Mouse (Mus musculus) hindbrain, embryonic 13.5 days (tissue): ENCODE measurements at regions not wholly inside any gene's neighbourhood (a gene's known extent, or its start where the extent isn't known, plus 50 kb on each side); places are given as distances from the start of the nearest gene placed in this dataset.

ENCODE experiments used
- ATAC-seq: fragments of 200-750 bp; cut with Nextera tagmentation; 2 replicates; pipeline ENCODE4 v1.8.0; 2017; ENCODE audit warnings: moderate TSS enrichment; ENCODE audit not compliant: low FRiP score
- H3K27ac ChIP-seq: fragments of 300-500 bp; sonication (generic); 2 replicates; pipeline ENCODE4 v1.5.1; 2015; ENCODE audit warnings: inconsistent platforms, mild to moderate bottlenecking, moderate library complexity
- H3K27me3 ChIP-seq: fragments of 300-500 bp; sonication (generic); 2 replicates; pipeline ENCODE4 v1.6.1; 2015; ENCODE audit warnings: mild to moderate bottlenecking, inconsistent platforms
- H3K36me3 ChIP-seq: fragments of 300-500 bp; sonication (generic); 2 replicates; pipeline ENCODE4 v1.6.1; 2015; ENCODE audit warnings: mild to moderate bottlenecking, inconsistent platforms
- H3K4me1 ChIP-seq: fragments of 300-500 bp; sonication (generic); replicated peaks from 2 replicates; pipeline ENCODE4 v1.6.1; 2015; ENCODE audit warnings: inconsistent platforms
- H3K4me2 ChIP-seq: fragments of 300-500 bp; sonication (generic); 2 replicates; pipeline ENCODE4 v1.6.1; 2015; ENCODE audit warnings: inconsistent platforms, mild to moderate bottlenecking, moderate library complexity
- H3K4me3 ChIP-seq: fragments of 300-500 bp; sonication (generic); 2 replicates; pipeline ENCODE4 v1.5.1; 2015; ENCODE audit warnings: mild to moderate bottlenecking, inconsistent platforms
- H3K9ac ChIP-seq: fragments of 300-500 bp; sonication (generic); 2 replicates; pipeline ENCODE4 v1.6.1; 2015; ENCODE audit warnings: mild to moderate bottlenecking, inconsistent platforms
- H3K9me3 ChIP-seq: fragments of 300-500 bp; sonication (generic); 2 replicates; pipeline ENCODE4 v1.6.1; 2016; ENCODE audit warnings: inconsistent platforms
- WGBS: fragments of 180-500 bp; shearing (Covaris S2); methylation state at CpG from one replicate; pipeline ENCODE4 v1.1.7; 2015; 5-methylcytosine and 5-hydroxymethylcytosine counted together

DNA sequence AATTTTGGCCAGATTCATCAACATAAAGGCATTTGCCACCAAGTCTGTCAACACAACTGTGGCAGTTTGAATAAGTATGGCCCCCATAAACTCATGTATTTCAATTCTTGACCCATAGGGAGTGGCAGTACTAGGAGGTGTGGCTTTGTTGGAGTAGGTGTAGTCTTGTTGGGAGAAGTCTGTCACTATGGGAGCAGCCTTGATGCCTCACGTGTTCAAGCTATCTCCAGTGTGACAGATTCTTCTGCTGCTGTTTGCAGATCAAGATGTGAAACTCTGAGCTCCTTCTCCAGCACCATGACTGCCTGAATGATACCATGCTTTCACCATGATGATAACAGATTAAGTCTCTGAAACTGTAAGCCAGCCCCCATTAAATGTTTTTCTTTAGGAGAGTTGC lies 97.2 kb upstream of the Ndst4 start:
- no peaks in the 10 kb centered on the region for H3K36me3 ChIP-seq
- no peak overlapping the region for H3K27ac ChIP-seq
- no peak overlapping the region for H3K9ac ChIP-seq
- ATAC-seq, result no peak
- no peak overlapping the region for H3K4me2 ChIP-seq
- no peaks in the 10 kb centered on the region for H3K27me3 ChIP-seq
- H3K4me1 ChIP-seq, result no peaks in the 10 kb centered on the region
- no peaks in the 10 kb centered on the region for H3K9me3 ChIP-seq
- no peak overlapping the region for H3K4me3 ChIP-seq
- 82% methylated on average over 1 of the region's 1 CpGs for WGBS

DNA sequence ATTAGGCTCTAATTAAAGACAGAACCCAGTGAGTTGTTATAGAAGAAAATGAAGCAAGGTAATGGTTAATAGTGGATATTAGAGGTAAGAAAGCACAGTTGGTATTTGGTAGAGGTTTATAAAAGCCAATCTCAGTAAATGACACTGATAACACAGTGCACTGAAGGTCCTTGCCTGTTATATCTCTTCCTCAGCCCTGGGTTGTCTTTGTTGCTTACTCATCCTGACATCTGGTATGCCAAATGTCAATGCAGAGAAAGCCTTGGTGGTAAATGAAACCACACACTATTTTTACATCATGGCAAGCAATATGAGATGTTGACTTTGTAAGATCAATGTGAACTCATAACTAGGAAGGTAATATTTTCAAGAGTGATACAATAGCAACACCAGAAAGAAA lies 76.8 kb upstream of the Ndst4 start:
- Histone ChIP-seq H3K9ac (no peak overlapping the region), H3K4me3 (no peak overlapping the region), H3K9me3 (no peaks in the 10 kb centered on the region), H3K36me3 (no peaks in the 10 kb centered on the region), H3K4me1 (no peaks in the 10 kb centered on the region), H3K27ac (no peak overlapping the region), H3K27me3 (no peaks in the 10 kb centered on the region), H3K4me2 (no peak overlapping the region)
- no peak for ATAC-seq

DNA sequence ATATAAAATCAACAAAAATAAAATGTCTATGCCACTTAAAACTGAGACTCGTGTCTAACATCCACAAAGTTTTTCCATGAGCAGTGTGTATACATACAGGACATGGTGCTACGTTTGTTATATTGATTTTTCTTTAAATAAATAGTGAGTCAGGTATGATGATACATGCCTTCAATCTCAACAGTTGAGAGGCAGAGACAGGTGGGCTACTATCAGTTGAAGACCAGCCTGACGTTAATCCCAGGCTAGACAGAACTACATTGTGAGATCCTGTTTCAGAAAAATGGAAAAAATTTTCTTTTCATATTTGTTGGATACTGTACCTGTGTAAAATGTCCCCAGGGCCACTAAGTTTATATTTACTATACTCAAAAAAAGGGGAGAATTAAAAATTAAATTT lies 66.5 kb upstream of the Ndst4 start:
- H3K4me1 ChIP-seq, result no peaks in the 10 kb centered on the region
- H3K9ac ChIP-seq, result no peak overlapping the region
- no peak overlapping the region for H3K27ac ChIP-seq
- no peaks in the 10 kb centered on the region for H3K36me3 ChIP-seq
- no peaks in the 10 kb centered on the region for H3K27me3 ChIP-seq
- no peaks in the 10 kb centered on the region for H3K9me3 ChIP-seq
- no peak for ATAC-seq
- 83% methylated on average over 3 of the region's 3 CpGs for WGBS
- no peak overlapping the region for H3K4me2 ChIP-seq
- H3K4me3 ChIP-seq, result no peak overlapping the region

DNA sequence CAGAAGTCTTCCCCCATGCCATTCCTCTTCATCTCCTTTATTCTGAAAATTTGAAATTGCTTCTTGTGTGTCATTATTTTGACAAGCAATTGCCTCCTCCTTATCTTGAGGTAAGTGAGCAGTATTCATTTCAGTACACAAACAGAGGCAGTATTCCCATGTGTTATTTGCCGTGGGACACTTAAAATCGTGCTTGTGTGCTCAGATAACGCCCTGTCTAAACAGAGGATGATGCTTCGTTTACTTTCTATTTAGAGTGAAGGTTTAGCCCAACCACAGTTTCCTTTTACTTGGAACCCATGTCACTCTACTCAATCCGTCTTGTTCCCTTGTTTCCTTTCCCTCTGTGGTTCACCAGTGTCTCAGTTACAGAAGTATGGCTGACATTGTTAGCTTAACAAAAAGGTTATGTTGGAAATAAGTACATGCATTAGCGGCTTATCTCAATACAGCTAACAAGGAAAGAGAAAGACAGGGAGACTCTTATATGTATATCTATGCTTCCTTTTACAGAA lies 65.6 kb upstream of the Ndst4 start:
- no peaks in the 10 kb centered on the region for H3K36me3 ChIP-seq
- H3K27ac ChIP-seq, result no peak overlapping the region
- no peaks in the 10 kb centered on the region for H3K4me1 ChIP-seq
- H3K4me3 ChIP-seq, result no peak overlapping the region
- WGBS, result 63% methylated on average over 6 of the region's 6 CpGs
- H3K4me2 ChIP-seq, result no peak overlapping the region
- no peak for ATAC-seq
- no peak overlapping the region for H3K9ac ChIP-seq
- no peaks in the 10 kb centered on the region for H3K27me3 ChIP-seq
- no peaks in the 10 kb centered on the region for H3K9me3 ChIP-seq
